Mouse (Mus musculus) erythroblast, embryonic 14.5 days (primary cell): Measurements from ENCODE around the gene Ptma. TPM values are rescaled to one million over a fixed set of nuclear protein-coding genes. Genes with fewer than 3 reads are reported as not detected.

ENCODE experiments used
- H3K27me3 ChIP-seq: 2 replicates; pipeline ENCODE4 v1.6.1; 2012; ENCODE audit warnings: inconsistent platforms; ENCODE audit not compliant: control insufficient read depth
- H3K36me3 ChIP-seq: 2 replicates; pipeline ENCODE4 v1.6.1; 2012; ENCODE audit warnings: mild to moderate bottlenecking, inconsistent platforms; ENCODE audit not compliant: control insufficient read depth
- H3K4me1 ChIP-seq: 2 replicates; pipeline ENCODE4 v1.6.1; 2012; ENCODE audit warnings: inconsistent platforms; ENCODE audit not compliant: control insufficient read depth
- H3K4me3 ChIP-seq: replicated peaks from 2 replicates; pipeline ENCODE3; 2012; ENCODE audit warnings: moderate library complexity, mild to moderate bottlenecking, inconsistent platforms
- H3K9me3 ChIP-seq: 2 replicates; pipeline ENCODE4 v1.6.1; 2012; ENCODE audit warnings: low read length, inconsistent platforms, mixed read lengths; ENCODE audit not compliant: control insufficient read depth
- GATA1 ChIP-seq: IDR thresholded peaks from 2 replicates; pipeline ENCODE4 v1.6.1; 2012; ENCODE audit warnings: low read length, inconsistent platforms, mixed read lengths
- TAL1 ChIP-seq: IDR thresholded peaks from 3 replicates; pipeline ENCODE4 v1.6.1; 2012; ENCODE audit warnings: low read length, inconsistent platforms, mixed read lengths
- polyA plus RNA-seq: library from polyadenylated mRNA; stranded (reverse); fragments of >175 nt; gene quantifications from 2 replicates; pipeline ENCODE4 v1.2.3, GENCODE M21; 2012

Ptma gene
- polyA plus RNA-seq, 1 experiment: 597 TPM

GRCm38 (mm10) chr1:86523776-86524618, 2.5 kb upstream of the Ptma start:
- Histone ChIP-seq H3K9me3 (no peaks in the 10 kb centered on the region), H3K4me3 (peak overlapping the region; percentile 100), H3K4me1 (peaks cover 60% of the 10 kb centered on the region), H3K27me3 (no peaks in the 10 kb centered on the region; the same call in 1 of the 2 replicates), H3K36me3 (peaks cover 12% of the 10 kb centered on the region)
- TF ChIP-seq GATA1 (no peak; the same call in 1 of the 2 replicates), TAL1 (peak; percentile 44; the same call in 2 of the 3 replicates)

GRCm38 (mm10) chr1:86524619-86525498, 1.7 kb upstream of the Ptma start:
- Histone ChIP-seq H3K4me3 (peak overlapping the region; percentile 100), H3K27me3 (no peaks in the 10 kb centered on the region), H3K9me3 (no peaks in the 10 kb centered on the region), H3K36me3 (peaks cover 20% of the 10 kb centered on the region), H3K4me1 (peaks cover 68% of the 10 kb centered on the region)
- no peak for TF ChIP-seq GATA1

GRCm38 (mm10) chr1:86525499-86526115, 919 bp upstream of the Ptma start:
- H3K27me3 ChIP-seq: no peaks in the 10 kb centered on the region
- H3K9me3 ChIP-seq: no peaks in the 10 kb centered on the region
- peaks cover 65% of the 10 kb centered on the region for H3K4me1 ChIP-seq

GRCm38 (mm10) chr1:86526789-86527598, 468 bp downstream of the Ptma start:
- Histone ChIP-seq H3K4me3 (peak overlapping the region; percentile 100), H3K9me3 (no peaks in the 10 kb centered on the region), H3K27me3 (no peaks in the 10 kb centered on the region), H3K4me1 (peaks cover 78% of the 10 kb centered on the region), H3K36me3 (peaks cover 36% of the 10 kb centered on the region)
- TF ChIP-seq GATA1 (no peak), TAL1 (no peak)

More at GRCm38 (mm10) chr1:86525499-86526115, 919 bp upstream of the Ptma start:
- H3K36me3 ChIP-seq: peaks cover 22% of the 10 kb centered on the region
- TF ChIP-seq GATA1 (no peak), TAL1 (no peak)
- H3K4me3 ChIP-seq: peak overlapping the region; percentile 100

GRCm38 (mm10) chr1:86527599-86528486, 1.3 kb downstream of the Ptma start:
- Histone ChIP-seq H3K36me3 (peaks cover 40% of the 10 kb centered on the region), H3K27me3 (no peaks in the 10 kb centered on the region), H3K9me3 (no peaks in the 10 kb centered on the region), H3K4me3 (peak overlapping the region; percentile 100), H3K4me1 (peaks cover 77% of the 10 kb centered on the region)
- TF ChIP-seq GATA1 (no peak), TAL1 (no peak)

- H3K4me1 ChIP-seq: peaks cover 76% of the 10 kb centered on the region
Observed at GRCm38 (mm10) chr1:86528571-86529180, 2.1 kb downstream of the Ptma start.

GRCm38 (mm10) chr1:86529590-86529989, 3.1 kb downstream of the Ptma start:
- Histone ChIP-seq H3K4me1 (peaks cover 67% of the 10 kb centered on the region), H3K9me3 (peaks cover 5% of the 10 kb centered on the region), H3K36me3 (peaks cover 48% of the 10 kb centered on the region), H3K27me3 (no peaks in the 10 kb centered on the region), H3K4me3 (peak overlapping the region; percentile 100)
- no peak for TF ChIP-seq TAL1
- TF ChIP-seq GATA1: no peak

More at GRCm38 (mm10) chr1:86528571-86529180, 2.1 kb downstream of the Ptma start:
- Histone ChIP-seq H3K4me3 (peak overlapping the region; percentile 100), H3K9me3 (peaks cover 3% of the 10 kb centered on the region), H3K27me3 (no peaks in the 10 kb centered on the region), H3K36me3 (peaks cover 47% of the 10 kb centered on the region)
- no peak for TF ChIP-seq TAL1
- TF ChIP-seq GATA1: no peak
